Mouse (Mus musculus) midbrain, embryonic 14.5 days (tissue): Measurements from ENCODE around the gene Mat2a. TPM values are rescaled to one million over a fixed set of nuclear protein-coding genes. Genes with fewer than 3 reads are reported as not detected.

Source experiments
- ATAC-seq: fragments of 200-750 bp; cut with Nextera tagmentation; 2 replicates; pipeline ENCODE4 v1.8.0; 2017; ENCODE audit warnings: moderate number of reproducible peaks, moderate library complexity; ENCODE audit not compliant: low FRiP score, low TSS enrichment
- DNase-seq: peaks from one replicate; pipeline ENCODE4 v3.0.0-alpha.2; 2015
- H3K27ac ChIP-seq: fragments of 300-500 bp; sonication (generic); replicated peaks from 2 replicates; pipeline ENCODE4 v1.5.1; 2014; ENCODE audit warnings: mild to moderate bottlenecking, low read depth, low read length, moderate library complexity
- H3K27me3 ChIP-seq: fragments of 300-500 bp; sonication (generic); 2 replicates; pipeline ENCODE4 v1.6.1; 2014; ENCODE audit warnings: low read length, control low read depth, mixed read lengths; ENCODE audit not compliant: control insufficient read depth, insufficient read depth
- H3K36me3 ChIP-seq: fragments of 300-500 bp; sonication (generic); 2 replicates; pipeline ENCODE4 v1.6.1; 2014; ENCODE audit warnings: low read length, control low read depth; ENCODE audit not compliant: control insufficient read depth, insufficient read depth
- H3K4me1 ChIP-seq: fragments of 300-500 bp; sonication (generic); 2 replicates; pipeline ENCODE4 v1.6.1; 2014; ENCODE audit warnings: mild to moderate bottlenecking, antibody characterized with exemption, low read length, control low read depth; ENCODE audit not compliant: control insufficient read depth, insufficient read depth
- H3K4me2 ChIP-seq: fragments of 300-500 bp; sonication (generic); 2 replicates; pipeline ENCODE4 v1.6.1; 2014; ENCODE audit warnings: mild to moderate bottlenecking, low read length, moderate library complexity
- H3K4me3 ChIP-seq: fragments of 300-500 bp; sonication (generic); replicated peaks from 2 replicates; pipeline ENCODE4 v1.5.1; 2014; ENCODE audit warnings: low read depth, low read length
- H3K9ac ChIP-seq: fragments of 300-500 bp; sonication (generic); replicated peaks from 2 replicates; pipeline ENCODE4 v1.6.1; 2014; ENCODE audit warnings: mild to moderate bottlenecking, low read length, moderate library complexity
- H3K9me3 ChIP-seq: fragments of 300-500 bp; sonication (generic); 2 replicates; pipeline ENCODE4 v1.6.1; 2016; ENCODE audit warnings: low read length, control low read depth, mixed read lengths; ENCODE audit not compliant: control insufficient read depth
- WGBS: fragments of 180-500 bp; shearing (Covaris S2); extraction: QIAGEN DNeasy Blood & Tissue Kit; methylation state at CpG from one replicate; pipeline ENCODE4 v1.1.7; 2014; 5-methylcytosine and 5-hydroxymethylcytosine counted together
- polyA plus RNA-seq: library from polyadenylated mRNA; unstranded; fragments of >200 nt; fragmentation: Nextera tagmentation; extraction: Ambion mirVana; gene quantifications from 2 replicates; pipeline ENCODE4 v1.2.1, GENCODE M21; 2014

Mat2a gene
- polyA plus RNA-seq, 1 experiment from 2014 or later, result 413 TPM

- ATAC-seq (no peak), DNase-seq (no peak)
- no peak overlapping the region for H3K9ac ChIP-seq
- no peak overlapping the region for H3K27ac ChIP-seq
- H3K4me3 ChIP-seq, result no peak overlapping the region
- H3K9me3 ChIP-seq, result no peaks in the 10 kb centered on the region
- no peaks in the 10 kb centered on the region for H3K36me3 ChIP-seq
- no peak overlapping the region for H3K4me2 ChIP-seq
- 91% methylated on average over 4 of the region's 4 CpGs for WGBS
- 0 out of 2 replicates have a peak, but pooled peaks cover 9% of the 10 kb centered on the region for H3K4me1 ChIP-seq
- H3K27me3 ChIP-seq, result peaks cover 14% of the 10 kb centered on the region; the same call in 1 of the 2 replicates
Measured at GRCm38 (mm10) chr6:72385258-72385657, 54.1 kb downstream of the Mat2a start.

GRCm38 (mm10) chr6:72383952-72384351 lies 55.4 kb downstream of the Mat2a start:
- Histone ChIP-seq H3K36me3 (no peaks in the 10 kb centered on the region), H3K4me1 (0 out of 2 replicates have a peak, but pooled peaks cover 5% of the 10 kb centered on the region), H3K4me2 (no peak overlapping the region), H3K4me3 (no peak overlapping the region), H3K27me3 (peaks cover 15% of the 10 kb centered on the region; the same call in 1 of the 2 replicates), H3K9me3 (no peaks in the 10 kb centered on the region), H3K27ac (no peak overlapping the region), H3K9ac (no peak overlapping the region)
- ATAC-seq, result no peak
- no peak for DNase-seq
- 96% methylated on average over 7 of the region's 7 CpGs for WGBS

- H3K36me3 ChIP-seq, result no peaks in the 10 kb centered on the region
- 0 out of 2 replicates have a peak, but pooled peaks cover 5% of the 10 kb centered on the region for H3K4me1 ChIP-seq
- H3K9ac ChIP-seq, result no peak overlapping the region
- no peak overlapping the region for H3K4me2 ChIP-seq
- ATAC-seq (no peak), DNase-seq (no peak)
- H3K27ac ChIP-seq, result no peak overlapping the region
- no peaks in the 10 kb centered on the region for H3K9me3 ChIP-seq
- H3K4me3 ChIP-seq, result no peak overlapping the region
- peaks cover 15% of the 10 kb centered on the region; the same call in 1 of the 2 replicates for H3K27me3 ChIP-seq
- WGBS, result 79% methylated on average over 6 of the region's 6 CpGs
Measured at GRCm38 (mm10) chr6:72383142-72383820, 56.1 kb downstream of the Mat2a start.

Other genes starting within 250 kb of the Mat2a start
- 1.8 and 2.4 TPM in 2 replicates for gene Atoh8, start 204.0 kb downstream of the Mat2a start, polyA plus RNA-seq
- gene Sftpb, start 134.9 kb downstream of the Mat2a start, polyA plus RNA-seq, result not detected in 2 replicates
- gene Usp39, start 94.4 kb downstream of the Mat2a start, polyA plus RNA-seq, result 47.8 and 60.6 TPM in 2 replicates
- 14.6 and 16.0 TPM in 2 replicates for gene 0610030E20Rik, start 92.2 kb downstream of the Mat2a start, polyA plus RNA-seq
- gene Tmem150a, start 84.1 kb downstream of the Mat2a start, polyA plus RNA-seq, result 9.8 and 17.1 TPM in 2 replicates
- gene Rnf181, start 72.6 kb downstream of the Mat2a start, polyA plus RNA-seq, result 116 and 122 TPM in 2 replicates
- gene Vamp5, start 59.1 kb downstream of the Mat2a start, polyA plus RNA-seq, result 3.2 and 15.2 TPM in 2 replicates
- 7.2 and 16.9 TPM in 2 replicates for gene Vamp8, start 48.9 kb downstream of the Mat2a start, polyA plus RNA-seq
- 5.8 and 8.0 TPM in 2 replicates for gene Ggcx, start 25.2 kb downstream of the Mat2a start, polyA plus RNA-seq
- gene Sh2d6, start 82.1 kb upstream of the Mat2a start, polyA plus RNA-seq, result 0.98 and 1.1 TPM in 2 replicates
- gene Capg, start 104.8 kb upstream of the Mat2a start, polyA plus RNA-seq, result 3.3 and 8.6 TPM in 2 replicates
- gene Elmod3, start 158.9 kb upstream of the Mat2a start, polyA plus RNA-seq, result 13.5 and 19.8 TPM in 2 replicates
- 4.2 and 5.1 TPM in 2 replicates for gene Retsat, start 158.9 kb upstream of the Mat2a start, polyA plus RNA-seq
- 31.6 and 47.1 TPM in 2 replicates for gene Tgoln1, start 177.4 kb upstream of the Mat2a start, polyA plus RNA-seq